Mouse (Mus musculus) bone marrow macrophage, adult 2 months (primary cell): ENCODE measurements around the gene Ovca2.

Experiments used
- CTCF ChIP-seq: IDR thresholded peaks from 2 replicates; pipeline ENCODE4 v1.5.1; 2012; ENCODE audit warnings: low read depth, mild to moderate bottlenecking, low read length, moderate library complexity
- POLR2A ChIP-seq: IDR thresholded peaks from 2 replicates; pipeline ENCODE4 v1.6.1; 2012; ENCODE audit warnings: mild to moderate bottlenecking, low read depth, low read length, borderline replicate concordance

- no peak for TF ChIP-seq CTCF
- no peak for TF ChIP-seq POLR2A
Measured at GRCm38 (mm10) chr11:75131300-75131699, 47.3 kb downstream of the Ovca2 start.
